Mouse (Mus musculus) layer of hippocampus, adult 2 months (tissue): ENCODE measurements around the gene Prpf19. TPM values are rescaled to one million over a fixed set of nuclear protein-coding genes. Genes with fewer than 3 reads are reported as not detected.

Experiments
- DNase-seq, 2 experiments: peaks; one replicate each; pipeline ENCODE4 v3.0.0; 2022; ENCODE audit warnings: low spot score in 2 of 2
- H3K27ac ChIP-seq: fragments of 200-600 bp; 2 replicates; pipeline ENCODE4 v1.8.1; 2022
- H3K4me3 ChIP-seq: fragments of 200-600 bp; 2 replicates; pipeline ENCODE4 v1.8.1; 2022; ENCODE audit warnings: mild to moderate bottlenecking
- CTCF ChIP-seq: fragments of 200-600 bp; conservative IDR thresholded peaks from 2 replicates; pipeline ENCODE4 v1.8.1; 2022; ENCODE audit warnings: antibody characterized with exemption, mild to moderate bottlenecking, moderate library complexity
- long read RNA-seq, 2 experiments: library from polyadenylated mRNA; stranded (forward); transcript quantifications; one replicate each; pipeline ENCODE4 v2.0.0; 2021; ENCODE audit warnings: borderline mapping rate in 2 of 2
- total RNA-seq, 2 experiments: library from RNA; stranded (reverse); gene quantifications; 2 replicates each; pipeline ENCODE4 v1.2.3; 2021

The Prpf19 gene
- 100 to 1,000 TPM; 196 to 198 TPM for total RNA-seq
- long read RNA-seq, experiment 1, full-length matches to known transcripts: 6 of 15 reads
- long read RNA-seq, experiment 1, partial matches to known transcripts: 9 of 15 reads
- long read RNA-seq, experiment 1, other reads (novel, unspliced or antisense): 0 of 15 reads
- long read RNA-seq, experiment 2, transcript Prpf19-201 (16 exons, 2,134 nt): major isoform, 5 of 25 reads
- long read RNA-seq, experiment 2, partial matches to known transcripts: 17 of 25 reads
- long read RNA-seq, experiment 2, other reads (novel, unspliced or antisense): 3 of 25 reads

DNA sequence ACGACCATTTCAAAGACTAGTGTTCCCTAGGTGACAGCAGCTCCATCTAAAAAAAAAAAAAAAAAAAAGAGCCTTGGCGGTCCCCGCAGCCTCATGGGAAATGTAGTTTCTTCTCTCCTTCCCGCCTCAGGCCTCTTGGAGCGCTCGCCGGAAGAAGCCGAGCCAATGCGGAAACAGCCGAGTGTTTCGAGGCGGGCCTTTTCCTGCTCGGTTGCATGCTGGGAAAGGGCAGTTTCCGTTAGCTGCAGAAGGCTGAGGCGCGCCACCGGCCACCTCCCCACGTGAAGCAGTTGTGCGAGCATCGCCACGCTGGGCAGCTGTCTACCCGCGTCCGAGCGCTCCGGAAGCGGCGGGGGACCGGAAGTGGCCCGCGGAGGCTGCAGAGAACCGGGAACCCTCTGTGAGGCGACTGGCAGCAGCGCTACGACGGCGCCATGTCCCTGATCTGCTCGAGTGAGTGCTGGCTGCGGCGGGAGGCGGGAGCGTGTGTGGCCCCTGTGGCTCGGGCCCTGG lies at the start of gene Prpf19:
Prpf19 (plus strand) TSS at position 216 of the 513 bp plus-strand sequence.
- Histone ChIP-seq H3K4me3 (peak within 1 kb of the TSS; percentile 87), H3K27ac (peak within 1 kb of the TSS; percentile 91)
- peak; percentile 51 for TF ChIP-seq CTCF
- peak; percentile 98 to 99 for DNase-seq

DNA sequence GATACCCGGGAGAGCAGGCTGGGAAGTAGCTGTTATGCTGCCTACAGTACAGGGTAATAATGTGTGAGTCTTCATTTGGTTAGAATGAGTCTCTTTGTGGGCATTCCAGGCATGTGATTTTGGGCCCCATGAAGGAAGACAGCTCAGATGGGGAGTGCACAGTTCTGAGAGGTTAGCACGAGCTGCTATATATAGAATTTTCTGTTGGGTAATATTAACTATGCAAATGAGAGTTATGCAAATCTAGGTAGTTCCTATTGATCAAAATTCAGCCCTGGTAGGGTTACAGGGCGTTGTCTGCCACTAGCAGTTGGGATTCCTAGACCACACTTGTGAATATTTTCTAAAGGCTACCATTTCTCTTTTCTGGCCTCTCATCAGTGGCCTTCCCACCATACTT lies 49.6 kb upstream of the Prpf19 start:
- no peak overlapping the region for H3K4me3 ChIP-seq
- TF ChIP-seq CTCF: no peak
- no peak for DNase-seq

DNA sequence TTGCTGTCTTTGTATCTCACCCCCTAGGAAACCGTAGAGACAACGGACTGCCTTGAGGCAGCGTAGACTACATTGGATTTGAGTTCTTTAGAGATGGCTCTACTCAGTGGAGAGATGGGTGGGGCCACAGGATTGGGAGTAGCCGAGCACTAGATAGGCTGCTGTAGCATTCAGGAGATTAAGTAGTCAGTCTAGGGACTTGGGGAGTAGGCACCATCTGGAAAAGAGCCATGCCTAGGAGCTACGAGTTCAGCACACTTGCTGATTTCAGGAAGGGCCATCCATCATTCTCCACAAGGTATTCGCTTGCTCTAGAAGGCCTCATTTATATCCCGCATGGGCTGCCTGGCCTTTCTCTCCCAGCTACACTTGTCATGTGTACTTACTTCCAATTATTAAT lies 48.9 kb upstream of the Prpf19 start:
- H3K4me3 ChIP-seq: no peak overlapping the region
- DNase-seq: no peak
- H3K27ac ChIP-seq: no peak overlapping the region
- TF ChIP-seq CTCF: no peak

More for the DNA sequence above, 49.6 kb upstream of the Prpf19 start:
- H3K27ac ChIP-seq: no peak overlapping the region; the same call in 1 of the 2 replicates

GRCm38 (mm10) chr19:10847311-10848087 lies 47.5 kb upstream of the Prpf19 start:
- TF ChIP-seq CTCF: no peak
- H3K27ac ChIP-seq: no peak overlapping the region
- DNase-seq: no peak
- no peak overlapping the region for H3K4me3 ChIP-seq

DNA sequence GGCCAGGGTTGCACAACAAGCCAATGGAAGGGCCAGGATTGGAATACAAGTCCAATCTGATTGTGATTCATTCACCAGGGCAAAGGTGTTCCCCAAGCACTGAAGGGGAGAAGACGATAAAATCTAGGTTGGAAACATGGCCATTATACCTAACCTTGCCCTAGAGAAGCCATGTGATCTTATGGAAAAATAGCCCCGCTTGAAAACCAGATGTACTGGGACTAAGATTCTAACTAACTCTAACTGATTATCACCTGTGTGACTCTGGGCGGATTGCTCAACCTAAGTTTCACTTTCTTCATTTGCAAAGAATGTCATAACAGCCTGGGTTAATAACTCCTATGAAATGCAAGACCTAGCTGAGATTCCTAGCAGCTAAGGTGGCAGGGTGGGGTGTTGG lies 39.6 kb upstream of the Prpf19 start:
- no peak overlapping the region for H3K27ac ChIP-seq
- no peak for TF ChIP-seq CTCF

GRCm38 (mm10) chr19:10856520-10856919 lies 38.5 kb upstream of the Prpf19 start:
- no peak for DNase-seq
- no peak for TF ChIP-seq CTCF
- no peak overlapping the region for H3K4me3 ChIP-seq
- H3K27ac ChIP-seq: no peak overlapping the region

More for the DNA sequence above, 39.6 kb upstream of the Prpf19 start:
- no peak for DNase-seq
- no peak overlapping the region for H3K4me3 ChIP-seq

GRCm38 (mm10) chr19:10860072-10860497 lies 34.9 kb upstream of the Prpf19 start:
- H3K27ac ChIP-seq: no peak overlapping the region
- DNase-seq: no peak
- TF ChIP-seq CTCF: peak; percentile 21; the same call in 1 of the 2 replicates
- H3K4me3 ChIP-seq: no peak overlapping the region

GRCm38 (mm10) chr19:10866351-10866750 lies 28.7 kb upstream of the Prpf19 start:
- no peak overlapping the region for H3K27ac ChIP-seq
- TF ChIP-seq CTCF: no peak
- no peak overlapping the region for H3K4me3 ChIP-seq
- DNase-seq: no peak

GRCm38 (mm10) chr19:10867946-10868622 lies 26.9 kb upstream of the Prpf19 start:
- DNase-seq: no peak

GRCm38 (mm10) chr19:10868623-10869141 lies 26.3 kb upstream of the Prpf19 start:
- DNase-seq: no peak
- no peak for TF ChIP-seq CTCF
- Histone ChIP-seq H3K4me3 (peak overlapping the region; percentile 91), H3K27ac (peak overlapping the region; percentile 94)

More at GRCm38 (mm10) chr19:10867946-10868622, 26.9 kb upstream of the Prpf19 start:
- TF ChIP-seq CTCF: no peak
- Histone ChIP-seq H3K27ac (peak overlapping the region; percentile 94), H3K4me3 (peak overlapping the region; percentile 91)

GRCm38 (mm10) chr19:10869241-10869885 lies 25.7 kb upstream of the Prpf19 start:
- peak overlapping the region; percentile 91 for H3K4me3 ChIP-seq
- DNase-seq: peak; percentile 89
- TF ChIP-seq CTCF: peak; percentile 32
- peak overlapping the region; percentile 94 for H3K27ac ChIP-seq
